Mouse (Mus musculus) E14TG2a.4 (cell line): Measurements from ENCODE around the gene Txndc12.

Source experiments
- CTCF ChIP-seq: conservative IDR thresholded peaks from 2 replicates; pipeline ENCODE4 v1.5.1; 2014; ENCODE audit warnings: low read length
- POU5F1 ChIP-seq: IDR thresholded peaks from 2 replicates; pipeline ENCODE4 v1.6.1; 2014; ENCODE audit warnings: low read length, borderline replicate concordance

GRCm38 (mm10) chr4:108904076-108904475, 69.7 kb downstream of the Txndc12 start:
- TF ChIP-seq CTCF, result no peak
- no peak for TF ChIP-seq POU5F1
